Mouse (Mus musculus) retina, postnatal 7 days (tissue): ENCODE results near the gene Nt5dc2.

Source experiments
- DNase-seq: peaks from one replicate; pipeline ENCODE4 v3.0.0-alpha.2; 2012; ENCODE audit warnings: low read depth, low spot score

The Nt5dc2 gene

GRCm38 (mm10) chr14:31134015-31135000, 3.5 kb downstream of the Nt5dc2 start:
- no peak for DNase-seq

- DNase-seq = no peak
These were observed 4.9 kb downstream of the Nt5dc2 start for GRCm38 (mm10) chr14:31135495-31136410.

GRCm38 (mm10) chr14:31136411-31137280, 5.8 kb downstream of the Nt5dc2 start:
- DNase-seq = no peak

GRCm38 (mm10) chr14:31137281-31137595, 6.4 kb downstream of the Nt5dc2 start:
- no peak for DNase-seq

GRCm38 (mm10) chr14:31137791-31138190, 6.9 kb downstream of the Nt5dc2 start:
- no peak for DNase-seq

- DNase-seq = no peak
These were observed 7.5 kb downstream of the Nt5dc2 start for GRCm38 (mm10) chr14:31138219-31138896.

- DNase-seq = no peak
These were observed 8.1 kb downstream of the Nt5dc2 start for GRCm38 (mm10) chr14:31138897-31139429.

- DNase-seq = no peak
These were observed 8.8 kb downstream of the Nt5dc2 start for GRCm38 (mm10) chr14:31139666-31140065.

- DNase-seq = no peak
These were observed 9.3 kb downstream of the Nt5dc2 start for GRCm38 (mm10) chr14:31140141-31140540.

- no peak for DNase-seq
These were observed 10.2 kb downstream of the Nt5dc2 start for GRCm38 (mm10) chr14:31141011-31141410.

- no peak for DNase-seq
These were observed 14.8 kb downstream of the Nt5dc2 start for GRCm38 (mm10) chr14:31145694-31146093.

- no peak for DNase-seq
These were observed 29.6 kb downstream of the Nt5dc2 start for GRCm38 (mm10) chr14:31160196-31161150.

- no peak for DNase-seq
These were observed 30.3 kb downstream of the Nt5dc2 start for GRCm38 (mm10) chr14:31161191-31161590.

GRCm38 (mm10) chr14:31161638-31162037, 30.8 kb downstream of the Nt5dc2 start:
- no peak for DNase-seq

- DNase-seq = no peak
These were observed 33.2 kb downstream of the Nt5dc2 start for GRCm38 (mm10) chr14:31164067-31164466.

GRCm38 (mm10) chr14:31165010-31165409, 34.2 kb downstream of the Nt5dc2 start:
- no peak for DNase-seq

GRCm38 (mm10) chr14:31165458-31165857, 34.6 kb downstream of the Nt5dc2 start:
- DNase-seq = no peak

- DNase-seq = no peak
These were observed 35.3 kb downstream of the Nt5dc2 start for GRCm38 (mm10) chr14:31165991-31166630.

GRCm38 (mm10) chr14:31166827-31167226, 36.0 kb downstream of the Nt5dc2 start:
- no peak for DNase-seq
